Mouse (Mus musculus) WW6 (cell line): ENCODE data around the gene Btla.

Experiments
- DNase-seq: peaks from one replicate; pipeline ENCODE4 v3.0.0-alpha.2; 2013; ENCODE audit warnings: low read depth, low spot score

Btla gene

DNA sequence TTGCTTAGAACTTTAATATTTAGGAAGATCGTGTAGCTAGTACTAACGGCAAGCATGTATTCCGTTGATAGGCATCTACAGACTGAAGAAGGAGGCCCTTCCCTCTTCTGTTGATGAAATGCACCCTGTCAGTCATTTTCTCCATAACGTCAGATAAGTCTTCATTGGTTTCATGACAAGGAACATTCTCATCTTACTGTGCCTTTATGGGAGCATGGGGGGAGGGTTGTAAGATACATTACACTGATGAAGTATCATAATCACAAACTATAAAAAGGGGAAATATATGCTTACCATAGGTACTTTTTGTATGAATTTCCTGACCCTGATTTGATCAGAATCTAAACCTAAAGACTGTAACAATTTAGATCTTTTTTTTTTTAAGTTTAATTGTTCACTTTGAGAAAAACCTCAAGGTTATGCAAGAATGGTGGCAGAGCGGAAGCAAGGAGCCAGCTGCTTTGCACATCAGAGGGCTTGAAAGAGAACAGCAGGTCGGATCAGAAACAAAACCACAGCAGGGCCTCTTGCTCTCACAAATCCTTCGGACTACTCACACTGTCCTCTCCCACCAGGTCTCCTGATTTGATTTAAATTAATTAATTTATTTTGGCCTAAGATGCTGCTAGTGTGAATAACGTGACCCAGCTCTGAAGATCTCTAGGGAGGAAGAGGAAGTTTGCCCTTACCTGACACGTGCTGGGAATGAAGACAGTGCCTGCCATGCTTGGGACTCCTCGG lies at the start of gene Btla:
Gene Btla (plus strand): TSS at position 668 of the 741 bp plus-strand sequence.
- DNase-seq = no peak

- no peak for DNase-seq
Observed at GRCm38 (mm10) chr16:45178552-45178951, 45.6 kb upstream of the Btla start.

GRCm38 (mm10) chr16:45181824-45182223 lies 42.3 kb upstream of the Btla start:
- no peak for DNase-seq

DNA sequence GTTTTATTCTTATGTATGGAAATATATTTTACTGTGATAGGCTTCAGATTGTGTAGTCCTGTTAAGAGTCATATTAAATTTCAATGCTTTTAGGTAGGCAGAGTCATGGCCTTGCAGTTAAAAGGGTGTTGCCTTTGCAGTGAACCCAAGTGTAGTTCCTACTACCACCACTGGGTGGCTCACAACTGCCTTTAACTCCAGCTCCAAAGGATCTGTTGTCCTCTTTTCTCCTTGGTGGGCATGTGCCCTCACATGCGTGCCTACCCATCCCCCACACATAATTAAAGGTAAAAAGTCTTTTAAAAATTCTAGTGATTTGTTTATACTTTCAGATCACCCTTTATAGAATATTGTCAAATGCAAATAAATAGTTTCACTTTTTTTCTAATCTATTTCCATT lies 31.5 kb upstream of the Btla start:
- peak; percentile 16 for DNase-seq

DNA sequence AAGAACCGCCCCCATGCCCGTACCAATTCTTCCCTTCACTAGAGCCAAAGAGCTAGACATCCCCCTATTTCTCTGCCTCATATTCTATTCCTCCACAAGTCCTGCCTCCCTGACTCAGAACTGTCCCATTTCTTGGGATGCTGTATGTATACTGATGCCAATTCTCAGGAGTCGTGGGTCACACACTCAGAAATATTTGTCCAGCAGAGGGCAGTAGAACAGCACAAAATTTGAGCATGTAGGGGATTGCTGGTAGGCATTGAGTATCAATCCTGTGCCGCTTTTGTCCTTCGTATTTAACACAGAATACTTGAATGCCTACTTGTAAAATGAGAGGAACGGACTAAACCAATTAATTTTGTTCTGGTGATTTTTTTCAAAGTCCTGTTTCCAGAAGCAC lies 27.3 kb upstream of the Btla start:
- DNase-seq = peak; percentile 31

DNA sequence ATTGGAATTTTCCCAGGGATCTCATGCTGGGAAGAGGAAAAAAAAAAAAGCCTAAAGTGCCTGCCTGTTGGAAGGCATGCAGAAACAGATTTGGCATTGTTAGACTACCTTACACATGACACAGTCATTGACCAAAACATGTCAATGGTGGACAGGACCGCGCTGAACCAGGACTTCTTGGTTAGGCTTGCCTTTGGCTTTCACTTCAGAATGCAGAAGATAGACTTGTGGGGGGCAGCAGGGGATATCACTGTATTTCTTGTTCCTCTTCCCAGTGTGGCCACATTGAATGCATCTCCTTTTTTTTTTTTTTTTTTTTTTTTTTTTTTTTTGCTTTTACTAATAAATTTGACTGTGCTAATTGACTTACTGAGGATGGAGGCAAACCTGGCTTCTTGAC lies 22.7 kb upstream of the Btla start:
- no peak for DNase-seq

- DNase-seq = no peak
Observed at GRCm38 (mm10) chr16:45204438-45204837, 19.7 kb upstream of the Btla start.

DNA sequence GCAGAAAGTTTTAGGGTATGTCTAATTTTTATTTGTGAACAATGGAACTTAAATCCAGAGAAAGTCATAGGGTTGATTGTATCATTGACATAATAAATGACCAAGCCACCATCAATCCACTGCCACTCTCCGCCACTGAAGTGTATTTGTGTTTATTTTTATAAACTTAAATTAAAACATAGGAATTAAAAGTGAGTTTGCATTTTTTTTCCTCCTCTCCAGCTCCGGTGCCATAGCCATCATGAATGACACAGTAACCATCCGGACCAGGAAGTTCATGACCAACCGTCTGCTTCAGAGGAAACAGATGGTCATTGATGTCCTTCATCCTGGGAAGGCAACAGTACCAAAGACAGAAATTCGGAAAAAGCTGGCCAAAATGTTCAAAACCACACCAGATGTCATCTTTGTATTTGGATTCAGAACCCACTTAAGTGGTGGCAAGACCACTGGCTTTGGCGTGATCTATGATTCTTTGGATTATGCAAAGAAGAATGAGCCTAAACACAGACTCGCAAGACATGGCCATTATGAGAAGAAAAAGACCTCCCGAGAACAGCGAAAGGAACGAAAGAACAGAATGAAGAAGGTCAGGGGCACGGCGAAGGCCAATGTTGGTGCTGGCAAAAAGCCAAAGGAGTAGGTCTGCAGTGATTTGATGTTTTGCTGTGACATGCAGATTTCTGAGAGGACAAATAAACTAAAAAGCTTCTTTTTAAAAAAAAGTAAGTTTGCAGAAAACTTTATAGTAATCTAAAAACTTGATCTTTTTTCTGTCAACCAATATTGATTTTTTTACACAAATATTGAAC lies 19.1 kb upstream of the Btla start:
- DNase-seq = no peak

DNA sequence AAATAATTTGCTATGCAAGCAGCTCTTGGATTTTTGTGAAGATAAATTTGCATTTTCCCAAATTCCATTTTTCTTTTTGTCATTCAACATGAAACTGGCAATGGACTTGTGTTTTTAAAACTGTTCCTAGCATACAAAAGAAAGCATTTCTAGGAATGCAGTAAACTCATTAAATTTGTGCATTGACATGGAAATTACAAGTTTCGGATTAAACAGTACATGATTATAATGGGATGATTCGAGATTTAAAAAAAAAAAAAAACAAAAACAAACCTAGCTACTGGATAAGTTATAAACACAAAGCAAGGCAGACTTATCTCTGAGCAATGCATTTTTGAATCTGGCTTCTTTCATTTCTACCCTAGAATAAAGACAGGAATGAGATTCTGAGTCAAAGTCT lies 2.1 kb upstream of the Btla start:
- no peak for DNase-seq

DNA sequence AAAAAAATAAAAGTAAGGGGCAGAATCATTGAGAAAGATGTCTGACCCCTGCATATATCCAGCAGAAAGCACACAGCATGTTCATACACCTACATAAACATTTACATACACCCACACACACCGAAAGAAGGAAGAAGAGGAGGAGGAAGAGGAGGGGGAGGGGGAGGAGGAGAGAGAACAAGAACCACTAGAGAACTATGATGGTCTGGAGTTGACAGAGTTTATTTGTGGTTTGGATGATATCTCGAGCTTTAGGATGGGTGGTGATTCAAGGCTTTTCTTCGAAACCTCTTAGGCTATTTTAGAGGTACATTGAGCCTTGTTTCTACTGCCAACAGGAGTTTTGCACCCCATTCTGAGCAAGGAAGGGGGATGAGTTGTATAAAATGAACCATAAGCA lies 1.3 kb upstream of the Btla start:
- DNase-seq = no peak

DNA sequence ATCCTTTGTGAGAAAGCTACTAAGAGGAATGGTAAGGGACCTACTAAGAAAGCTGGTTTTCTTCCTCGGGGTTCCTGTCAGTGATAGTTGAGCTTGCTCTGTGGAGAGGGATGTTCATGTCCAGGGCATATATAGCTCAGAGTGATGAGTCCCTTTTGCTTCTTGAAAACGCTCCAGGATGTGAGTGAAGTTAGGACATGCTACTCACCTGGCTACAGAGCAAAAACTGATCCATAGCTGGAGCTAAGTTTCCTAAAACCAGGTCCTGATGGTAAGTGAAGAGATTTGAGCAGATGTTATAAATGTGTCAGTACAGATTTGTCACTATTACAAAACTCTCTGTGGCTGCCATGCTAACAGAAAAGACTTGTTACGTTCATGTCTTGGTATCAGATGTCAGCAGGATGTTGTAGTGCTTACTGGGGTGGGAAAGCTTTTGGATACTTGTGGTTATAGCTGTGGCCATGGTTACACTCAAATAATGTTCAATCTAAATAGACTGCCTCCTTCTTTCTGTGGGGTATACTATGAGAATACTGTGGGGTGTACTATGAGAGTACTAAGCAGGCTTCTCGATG lies 405 bp downstream of the Btla start:
- DNase-seq = no peak

- no peak for DNase-seq
Observed at GRCm38 (mm10) chr16:45227002-45227401, 2.9 kb downstream of the Btla start.

DNA sequence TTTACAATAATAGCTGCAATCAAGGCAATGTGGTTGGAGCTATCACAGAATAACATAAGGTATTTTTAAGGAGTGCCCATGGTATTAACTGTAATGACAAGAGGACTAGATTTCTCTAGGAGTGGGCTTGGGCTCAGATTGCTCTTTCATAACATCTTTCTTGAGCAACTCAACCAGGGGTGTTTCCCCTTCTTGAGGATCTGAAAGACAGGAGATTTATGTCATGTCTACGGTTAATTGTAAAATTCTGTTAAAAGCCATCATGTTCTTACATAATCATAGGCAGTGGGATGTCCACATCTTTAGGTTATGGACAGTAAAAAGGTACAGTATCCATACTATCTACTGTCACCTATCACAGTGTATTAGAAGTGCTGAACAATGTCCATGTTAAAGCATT lies 7.2 kb downstream of the Btla start:
- DNase-seq = no peak

DNA sequence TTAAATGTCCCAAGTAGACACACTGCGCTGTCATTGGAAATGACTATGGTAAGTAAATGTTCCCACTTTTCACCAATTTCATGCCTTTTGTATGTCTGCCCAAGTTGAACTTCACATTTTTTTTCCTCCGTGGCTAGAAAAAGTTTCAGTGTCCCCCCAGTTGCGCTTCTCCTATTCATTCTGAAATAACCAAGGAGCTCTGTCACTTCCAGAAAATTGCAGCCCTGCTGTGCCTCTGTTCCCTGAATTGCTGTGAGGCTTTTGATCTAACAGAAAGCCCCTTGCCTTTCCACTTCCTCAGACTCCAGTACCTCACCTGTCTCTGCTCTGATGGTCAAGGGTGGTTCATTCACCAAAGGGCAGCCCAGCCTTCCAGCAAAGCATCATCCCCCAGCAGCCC lies 8.9 kb downstream of the Btla start:
- no peak for DNase-seq

DNA sequence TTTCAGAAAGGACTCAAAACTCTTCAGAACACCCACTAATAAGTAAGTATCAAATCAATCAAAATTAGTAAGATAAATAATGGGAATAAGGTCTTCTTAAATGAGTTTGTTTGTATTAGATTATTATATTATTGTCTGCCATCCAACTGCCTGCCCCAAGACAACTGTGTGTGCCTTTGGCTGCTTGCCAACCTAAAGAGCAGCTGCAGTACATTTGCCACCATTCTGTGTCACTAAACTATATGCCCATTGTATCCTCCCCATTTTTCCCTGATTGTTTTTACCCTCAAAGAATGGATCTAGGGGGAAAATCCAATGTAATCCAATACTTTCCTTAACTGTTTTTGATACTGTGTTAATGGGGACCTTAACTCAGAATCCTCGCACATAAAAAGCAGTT lies 18.6 kb downstream of the Btla start:
- no peak for DNase-seq

DNA sequence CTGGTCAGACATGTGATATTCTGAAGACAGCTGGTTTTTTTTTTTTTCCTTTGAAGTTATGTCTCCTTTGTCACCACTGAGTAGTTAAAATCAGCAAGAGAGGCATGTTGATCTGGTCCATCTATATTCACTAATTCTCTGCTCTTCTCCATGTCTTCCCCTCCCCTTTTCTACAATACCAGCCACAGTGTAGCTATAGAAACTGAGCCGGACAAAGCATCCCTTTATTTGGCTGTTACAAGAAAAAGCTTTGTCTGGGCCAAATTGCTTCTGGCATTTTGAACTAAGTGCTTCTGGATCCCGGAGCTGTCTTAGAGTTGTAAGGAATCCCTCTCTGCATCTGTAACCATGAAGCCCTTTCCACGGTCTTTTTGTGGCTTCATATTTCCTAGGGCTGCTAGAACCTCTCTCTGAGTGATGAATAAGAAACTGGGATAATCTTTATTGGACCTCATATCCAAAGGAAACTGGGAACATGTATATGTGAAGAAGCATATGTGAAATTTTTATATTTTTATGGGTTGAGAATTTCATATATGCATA lies 20.9 kb downstream of the Btla start:
- DNase-seq = no peak

- no peak for DNase-seq
Observed at GRCm38 (mm10) chr16:45249761-45250160, 25.6 kb downstream of the Btla start.

DNA sequence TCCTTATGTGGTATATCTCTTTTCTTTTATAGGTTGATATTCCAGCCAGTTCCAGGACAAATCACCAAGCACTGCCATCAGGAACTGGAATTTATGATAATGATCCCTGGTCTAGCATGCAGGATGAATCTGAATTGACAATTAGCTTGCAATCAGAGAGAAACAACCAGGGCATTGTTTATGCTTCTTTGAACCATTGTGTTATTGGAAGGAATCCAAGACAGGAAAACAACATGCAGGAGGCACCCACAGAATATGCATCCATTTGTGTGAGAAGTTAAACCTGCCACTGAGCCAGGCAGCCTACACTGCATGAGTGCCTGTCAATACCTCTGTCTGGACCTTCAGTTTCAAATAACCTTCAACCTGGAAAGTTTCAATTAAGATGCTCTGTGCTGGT lies 26.2 kb downstream of the Btla start:
- no peak for DNase-seq

GRCm38 (mm10) chr16:45251773-45252413 lies 27.8 kb downstream of the Btla start:
- no peak for DNase-seq

DNA sequence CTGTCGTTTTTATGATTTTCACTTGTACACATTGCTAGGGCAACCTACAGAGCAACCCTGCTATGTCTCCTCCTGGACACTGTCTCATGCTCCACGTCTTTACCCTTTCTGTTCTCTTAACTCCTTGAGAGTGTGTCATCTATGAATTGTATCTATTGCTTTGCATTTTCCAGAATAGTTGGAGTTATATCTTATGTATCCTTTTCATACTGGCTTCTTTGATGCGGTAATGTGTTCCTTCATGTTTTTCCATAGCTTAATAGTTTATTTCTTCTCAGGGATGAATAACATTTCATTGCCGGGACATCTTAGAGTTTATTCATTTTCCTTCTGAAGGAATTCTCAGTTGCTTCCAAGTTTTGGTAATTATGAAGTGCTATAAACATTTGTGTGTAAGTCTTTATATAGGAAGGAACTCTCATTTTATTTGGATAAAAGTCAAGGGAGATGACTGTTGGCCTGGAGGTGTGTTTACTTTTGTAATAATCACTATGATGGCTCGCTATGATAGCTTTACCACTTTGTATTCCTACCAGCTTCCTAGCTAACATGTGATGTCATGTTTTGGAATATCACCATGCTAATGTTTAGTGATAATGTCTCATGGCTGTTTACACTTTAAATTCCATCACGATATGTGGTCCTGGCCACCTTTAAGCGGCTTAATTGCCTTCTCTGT lies 31.2 kb downstream of the Btla start:
- DNase-seq = no peak

- no peak for DNase-seq
Observed at GRCm38 (mm10) chr16:45256895-45257294, 32.8 kb downstream of the Btla start.
